Mouse (Mus musculus): ENCODE measurements at regions not wholly inside any gene's neighbourhood (a gene's known extent, or its start where the extent isn't known, plus 50 kb on each side); places are given as distances from the start of the nearest gene placed in this dataset.

GRCm38 (mm10) chr2:9185780-9186483 is 695.1 kb upstream of the 4930412O13Rik start:
- no peaks in the 10 kb centered on the region for H3K9me3 ChIP-seq (ENCODE audit: low read length)
- no peak overlapping the region for H3K4me3 ChIP-seq (ENCODE audit: low read depth, low read length)
- no peak for TF ChIP-seq CTCF (IDR thresholded peaks at IDR 0.05)
- no peaks in the 10 kb centered on the region for H3K27me3 ChIP-seq (ENCODE audit: insufficient read depth, low read length)
- H3K4me2 ChIP-seq (ENCODE audit: low read depth, low read length, poor library complexity, severe bottlenecking) = no peak overlapping the region
- no peaks in the 10 kb centered on the region for H3K36me3 ChIP-seq (ENCODE audit: insufficient read depth, low read length)
- no peaks in the 10 kb centered on the region for H3K4me1 ChIP-seq (ENCODE audit: insufficient read depth, low read length)
- no peak overlapping the region for H3K27ac ChIP-seq (ENCODE audit: low read depth, low read length)
- 93% methylated on average over 2 of the region's 2 CpGs for WGBS
- ATAC-seq (ENCODE audit: low FRiP score) (no peak), DNase-seq (ENCODE audit: low spot score) (no peak)
- H3K9ac ChIP-seq (replicated peaks; ENCODE audit: low read length, poor library complexity, severe bottlenecking) = no peak overlapping the region

DNA sequence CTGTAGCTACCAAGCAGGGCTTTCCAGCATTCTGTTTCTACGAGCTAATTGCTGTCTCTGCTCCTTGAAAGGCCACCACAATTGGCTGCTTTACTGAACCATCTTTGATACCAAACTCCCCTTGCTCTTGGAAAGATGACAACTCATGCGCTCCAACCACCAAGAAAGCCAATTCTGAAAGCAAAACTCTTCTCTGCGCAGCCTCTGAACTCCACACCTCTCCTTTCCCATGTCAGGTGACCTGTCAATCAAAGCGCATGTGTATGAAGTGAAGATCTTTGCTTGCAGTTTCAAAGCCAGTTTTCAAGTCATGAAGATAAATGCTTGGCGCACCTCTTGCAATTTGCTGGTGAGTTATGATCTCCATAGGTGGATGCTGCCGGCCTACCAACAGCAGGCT is 687.9 kb upstream of the 4930412O13Rik start:
- 91% methylated on average over 6 of the region's 6 CpGs for WGBS
- no peak overlapping the region for H3K4me3 ChIP-seq (ENCODE audit: low read depth, low read length)
- no peak for ATAC-seq (ENCODE audit: low FRiP score)

GRCm38 (mm10) chr2:9197025-9197424 is 684.0 kb upstream of the 4930412O13Rik start:
- H3K27me3 ChIP-seq (ENCODE audit: insufficient read depth, low read length) = no peaks in the 10 kb centered on the region
- H3K9me3 ChIP-seq (ENCODE audit: low read length) = no peaks in the 10 kb centered on the region
- H3K4me1 ChIP-seq (ENCODE audit: insufficient read depth, low read length) = no peaks in the 10 kb centered on the region
- no peaks in the 10 kb centered on the region for H3K36me3 ChIP-seq (ENCODE audit: insufficient read depth, low read length)
- no peak overlapping the region for H3K9ac ChIP-seq (replicated peaks; ENCODE audit: low read length, poor library complexity, severe bottlenecking)
- no peak for ATAC-seq (ENCODE audit: low FRiP score)
- DNase-seq (ENCODE audit: low spot score) = no peak
- TF ChIP-seq CTCF (IDR thresholded peaks at IDR 0.05) = no peak
- no peak overlapping the region for H3K4me2 ChIP-seq (ENCODE audit: low read depth, low read length, poor library complexity, severe bottlenecking)
- 86% methylated on average over 3 of the region's 3 CpGs for WGBS
- H3K4me3 ChIP-seq (ENCODE audit: low read depth, low read length) = no peak overlapping the region
- no peak overlapping the region for H3K27ac ChIP-seq (ENCODE audit: low read depth, low read length)

More for the DNA sequence above, 687.9 kb upstream of the 4930412O13Rik start:
- no peak for DNase-seq (ENCODE audit: low spot score)
- no peaks in the 10 kb centered on the region for H3K9me3 ChIP-seq (ENCODE audit: low read length)
- H3K27ac ChIP-seq (ENCODE audit: low read depth, low read length) = no peak overlapping the region
- no peaks in the 10 kb centered on the region for H3K36me3 ChIP-seq (ENCODE audit: insufficient read depth, low read length)
- no peaks in the 10 kb centered on the region for H3K4me1 ChIP-seq (ENCODE audit: insufficient read depth, low read length)
- no peak overlapping the region for H3K9ac ChIP-seq (replicated peaks; ENCODE audit: low read length, poor library complexity, severe bottlenecking)
- no peak for TF ChIP-seq CTCF (IDR thresholded peaks at IDR 0.05)
- no peaks in the 10 kb centered on the region for H3K27me3 ChIP-seq (ENCODE audit: insufficient read depth, low read length)
- no peak overlapping the region for H3K4me2 ChIP-seq (ENCODE audit: low read depth, low read length, poor library complexity, severe bottlenecking)

DNA sequence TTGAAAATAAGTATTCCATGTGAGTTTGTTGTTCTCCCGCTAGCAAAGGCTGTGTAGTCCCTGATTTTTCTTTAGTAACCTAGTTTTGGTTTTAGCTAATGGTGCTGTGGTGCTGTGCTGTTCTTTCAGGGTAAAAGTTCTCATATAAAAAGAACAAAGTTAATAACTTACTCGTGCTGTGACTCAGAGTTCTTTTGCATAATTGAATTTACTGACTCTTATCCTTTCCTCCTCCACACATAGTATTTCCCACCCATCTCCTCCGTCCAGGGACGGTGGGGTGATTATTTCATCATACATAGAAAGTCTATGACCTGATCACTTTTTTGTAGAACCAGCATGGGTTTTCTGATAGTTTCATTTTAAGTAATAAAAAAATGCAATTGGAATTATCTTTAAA is 673.1 kb upstream of the 4930412O13Rik start:
- Histone ChIP-seq H3K36me3 (ENCODE audit: insufficient read depth, low read length) (no peaks in the 10 kb centered on the region), H3K27ac (ENCODE audit: low read depth, low read length) (no peak overlapping the region)
- 85% methylated on average over 4 of the region's 4 CpGs for WGBS

More for the DNA sequence above, 673.1 kb upstream of the 4930412O13Rik start:
- no peak for TF ChIP-seq CTCF (IDR thresholded peaks at IDR 0.05)
- no peak overlapping the region for H3K4me3 ChIP-seq (ENCODE audit: low read depth, low read length)
- no peak overlapping the region for H3K9ac ChIP-seq (replicated peaks; ENCODE audit: low read length, poor library complexity, severe bottlenecking)
- H3K9me3 ChIP-seq (ENCODE audit: low read length) = no peaks in the 10 kb centered on the region
- H3K27me3 ChIP-seq (ENCODE audit: insufficient read depth, low read length) = no peaks in the 10 kb centered on the region
- DNase-seq (ENCODE audit: low spot score) = no peak
- no peak for ATAC-seq (ENCODE audit: low FRiP score)
- H3K4me1 ChIP-seq (ENCODE audit: insufficient read depth, low read length) = no peaks in the 10 kb centered on the region
- H3K4me2 ChIP-seq (ENCODE audit: low read depth, low read length, poor library complexity, severe bottlenecking) = no peak overlapping the region
